Mouse (Mus musculus) lung, postnatal 36 days (tissue): ENCODE data around the gene Asb9.

Experiments used
- DNase-seq: peaks from one replicate; pipeline ENCODE4 v3.0.0; 2022; ENCODE audit warnings: mixed read lengths

The Asb9 gene

DNA sequence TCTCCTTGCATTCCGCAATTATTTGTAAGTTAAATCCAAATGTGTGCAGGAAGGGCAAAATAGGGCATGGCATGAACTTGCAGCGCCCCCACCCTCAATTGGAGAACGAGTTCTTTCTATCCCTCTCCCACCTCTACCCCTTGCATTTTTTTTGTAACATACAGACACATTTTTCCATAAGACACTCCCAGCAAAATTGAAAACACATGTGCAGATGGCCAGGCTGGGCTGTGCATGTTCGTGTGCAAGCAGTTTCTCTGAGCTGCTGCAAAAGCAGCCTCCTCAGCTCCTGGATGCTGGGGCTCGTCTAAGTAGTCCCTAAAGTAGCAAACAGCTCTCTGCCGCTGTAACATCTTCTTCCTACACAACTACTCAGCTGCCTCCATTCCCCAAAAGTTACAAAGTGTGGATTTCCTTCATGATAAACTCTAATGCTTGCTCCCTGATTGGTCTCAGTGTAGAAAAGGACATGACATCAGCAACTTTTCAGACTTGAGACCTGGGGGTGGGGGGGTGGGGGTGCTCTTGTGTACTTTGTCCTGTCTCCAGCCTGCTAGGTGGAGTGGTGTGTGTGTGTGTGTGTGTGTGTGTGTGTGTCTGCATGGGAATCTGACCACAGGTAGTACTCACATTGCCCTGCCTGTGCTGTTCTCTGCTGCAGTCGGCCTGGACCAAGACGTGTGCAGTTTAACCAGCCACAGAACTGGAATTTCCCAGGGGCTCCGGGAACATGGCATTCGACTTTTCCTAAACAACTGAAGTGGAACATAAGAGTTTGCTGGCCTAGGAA, at the start of gene Asb9:
Gene Asb9 (plus strand): TSS at position 619 of the 790 bp plus-strand sequence.
- DNase-seq: no peak

- no peak for DNase-seq
Observed at GRCm38 (mm10) chrX:164459205-164459878, 46.8 kb upstream of the Asb9 start.

- no peak for DNase-seq
Observed at GRCm38 (mm10) chrX:164502258-164502657, 3.9 kb upstream of the Asb9 start.

DNA sequence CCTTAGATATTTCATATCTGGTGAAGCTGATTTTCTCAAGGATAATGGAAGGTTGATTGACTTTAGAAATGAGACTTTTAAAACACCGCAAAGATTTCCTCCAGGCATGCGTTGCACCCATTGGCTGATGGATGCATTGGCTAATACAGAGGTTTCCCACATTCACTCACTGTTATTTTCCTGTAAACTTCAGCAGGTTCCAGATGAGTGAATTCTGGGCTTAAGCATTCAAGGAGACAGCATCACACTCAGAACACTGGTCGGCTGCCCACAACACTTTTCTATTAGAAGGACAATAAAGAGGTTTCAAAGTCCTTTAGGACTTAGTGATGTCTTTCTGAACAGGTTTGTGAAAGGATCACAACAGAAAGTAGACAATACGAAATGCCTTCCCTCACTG, 941 bp downstream of the Asb9 start:
- DNase-seq: no peak

- no peak for DNase-seq
Observed at GRCm38 (mm10) chrX:164508728-164509127, 2.6 kb downstream of the Asb9 start.

- no peak for DNase-seq
Observed at GRCm38 (mm10) chrX:164522138-164522537, 16.0 kb downstream of the Asb9 start.

DNA sequence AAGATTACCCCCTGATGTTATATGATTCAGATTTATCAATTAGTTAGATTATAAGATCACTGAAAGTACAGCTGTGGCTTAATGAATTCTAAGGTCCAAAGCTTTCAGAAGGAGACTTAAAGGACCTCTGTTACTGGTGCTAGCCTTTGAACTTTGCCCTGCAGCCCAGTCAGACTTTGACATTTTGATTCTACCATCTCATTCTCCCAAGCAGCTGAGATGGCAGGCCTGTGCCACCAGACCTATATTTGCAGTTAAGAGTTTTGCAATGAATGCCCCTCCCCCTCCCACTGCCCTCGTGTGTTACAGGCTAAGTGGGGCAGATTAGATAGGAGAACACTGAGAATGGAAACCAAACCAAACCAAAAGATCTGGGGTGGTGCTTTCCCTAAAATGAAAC, 20.4 kb downstream of the Asb9 start:
- DNase-seq: no peak

GRCm38 (mm10) chrX:164541436-164542317, 35.5 kb downstream of the Asb9 start:
- peak; percentile 46 for DNase-seq

- DNase-seq: no peak
Observed at GRCm38 (mm10) chrX:164570195-164570594, 64.1 kb downstream of the Asb9 start.

DNA sequence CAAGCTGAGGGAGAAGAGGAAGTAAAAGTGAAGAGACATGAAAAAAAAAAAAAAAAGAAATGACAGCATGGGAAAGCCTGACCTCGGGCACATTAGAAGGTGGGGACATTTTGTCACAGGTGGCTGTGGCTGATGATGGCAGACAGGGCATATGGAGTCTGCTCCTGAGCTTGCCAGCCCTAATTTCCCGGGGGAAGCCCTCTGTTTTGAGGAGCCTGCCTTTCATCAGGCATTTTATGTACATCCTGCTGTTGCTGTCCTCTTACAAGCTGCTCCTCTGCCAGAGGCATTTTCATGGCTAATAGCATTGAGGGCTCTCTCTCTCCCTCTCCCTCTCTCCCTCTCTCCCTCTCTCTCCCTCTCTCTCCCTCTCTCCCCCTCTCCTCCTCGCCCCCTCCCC, 70.8 kb downstream of the Asb9 start:
- DNase-seq: no peak
